Mouse (Mus musculus) gastrocnemius, postnatal 14 days (tissue): ENCODE measurements around the gene Olfr1156. TPM values are rescaled to one million over a fixed set of nuclear protein-coding genes. Genes with fewer than 3 reads are reported as not detected.

Experiments used
- DNase-seq: peaks from one replicate; pipeline ENCODE4 v3.0.0; 2021; ENCODE audit warnings: mixed read lengths
- intact Hi-C: fragments of 180-260 bp; cut with DNase I; formaldehyde crosslinking; loops from one replicate; pipeline ENCODE4 v1.15.1; 2025; ENCODE audit warnings: low total_unique reads
- long read RNA-seq, 2 experiments: library from polyadenylated mRNA; stranded (forward); transcript quantifications; one replicate each; pipeline ENCODE4 v2.0.0; 2021
- total RNA-seq, 2 experiments: library from RNA; stranded (reverse); gene quantifications; 2 replicates each; pipeline ENCODE4 v1.2.3; 2021

Gene Olfr1156
- total RNA-seq, result not detected
- long read RNA-seq, experiment 1, result 0 reads
- long read RNA-seq, experiment 2, result 0 reads

DNA sequence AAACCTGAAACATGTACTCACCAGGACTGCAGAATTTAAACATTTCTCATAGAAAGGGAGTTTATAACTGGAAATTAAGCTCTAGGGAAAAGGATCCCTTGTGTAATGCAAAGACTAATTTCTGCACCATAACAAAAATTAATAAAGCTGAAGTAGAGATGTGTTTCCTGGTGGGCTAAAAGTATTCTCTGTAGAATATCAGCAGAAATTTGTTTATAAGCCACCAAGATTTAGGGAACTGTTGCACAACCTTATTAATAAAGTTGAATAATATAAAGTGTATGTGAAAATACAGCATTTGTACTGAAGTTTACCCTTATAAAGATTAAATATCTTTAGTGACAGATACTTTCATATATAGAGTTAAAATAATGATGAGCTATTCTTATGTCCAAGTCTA lies at the start of gene Olfr1156:
Gene Olfr1156, minus strand, starts transcription at position 101 of the 400 bp plus-strand sequence.
- intact Hi-C loops, result no loop called here

DNA sequence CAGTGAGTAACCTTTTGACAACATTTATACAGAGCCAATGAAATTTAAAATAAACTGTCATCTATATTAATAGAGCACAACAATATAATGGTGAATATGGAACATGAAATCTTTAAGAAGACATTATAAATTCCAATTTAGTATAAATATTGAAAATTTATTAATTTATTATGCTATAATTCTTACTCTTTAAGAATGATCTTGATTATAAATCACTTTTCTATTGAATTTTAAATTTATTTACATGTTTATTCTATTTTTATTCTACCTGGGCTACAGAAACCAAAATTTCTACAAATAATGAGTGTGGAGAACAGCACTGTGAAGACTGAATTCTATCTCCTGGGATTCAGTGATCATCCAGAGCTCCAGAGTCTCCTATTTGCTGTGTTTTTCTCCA lies 36.9 kb upstream of the Olfr1156 start, which contains the start of gene Olfr1158:
Gene Olfr1158, plus strand, starts transcription at position 301 of the 400 bp plus-strand sequence.
- DNase-seq, result no peak
- intact Hi-C loops, result no loop called here

More for the DNA sequence above, at the start of gene Olfr1156:
- no peak for DNase-seq

GRCm38 (mm10) chr2:87974563-87974962 lies 21.7 kb upstream of the Olfr1156 start, which contains the start of gene Olfr74:
Gene Olfr74 (minus strand): TSS chr2:87974663.
- intact Hi-C loops, result no loop called here

DNA sequence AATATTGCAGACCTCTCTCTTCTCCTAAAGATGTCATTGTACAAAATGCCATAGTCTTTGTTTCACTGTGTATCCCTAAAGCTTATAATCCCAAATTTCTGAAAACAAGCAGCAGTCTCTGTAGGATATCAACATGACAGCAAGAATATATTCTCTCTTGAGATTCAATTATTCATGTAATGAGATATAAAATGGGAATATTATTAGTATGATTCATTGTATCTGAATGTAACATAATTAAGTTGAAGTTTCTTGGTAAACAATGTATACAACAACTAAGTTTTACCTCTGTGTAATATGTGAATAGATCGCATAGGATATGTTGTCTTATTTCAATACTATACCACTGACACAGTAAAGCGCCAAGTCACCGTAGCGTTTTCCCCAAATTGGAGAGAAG lies 15.3 kb upstream of the Olfr1156 start, which contains the start of gene Olfr1157:
Gene Olfr1157, minus strand, starts transcription at position 101 of the 400 bp plus-strand sequence.
- no peak for DNase-seq
- intact Hi-C loops, result no loop called here

More at GRCm38 (mm10) chr2:87974563-87974962, 21.7 kb upstream of the Olfr1156 start, which contains the start of gene Olfr74:
- DNase-seq, result no peak

- DNase-seq, result no peak
Measured at GRCm38 (mm10) chr2:87945037-87945436, 7.9 kb downstream of the Olfr1156 start, which contains the start of gene Olfr1155. Gene Olfr1155 (minus strand): TSS chr2:87945137.

GRCm38 (mm10) chr2:87905066-87905465 lies 47.8 kb downstream of the Olfr1156 start, which contains the start of gene Olfr1154:
Gene Olfr1154 (minus strand): TSS chr2:87905166.
- intact Hi-C loops, result no loop called here
- DNase-seq, result no peak

More at GRCm38 (mm10) chr2:87945037-87945436, 7.9 kb downstream of the Olfr1156 start, which contains the start of gene Olfr1155:
- intact Hi-C loops, result no loop called here

Other genes with a start within 250 kb of the Olfr1156 start
- not detected for gene Olfr1137, start 239.9 kb downstream of the Olfr1156 start, total RNA-seq
- not detected for gene Olfr1138, start 213.1 kb downstream of the Olfr1156 start, total RNA-seq
- gene Olfr1140, start 209.3 kb downstream of the Olfr1156 start, total RNA-seq, result not detected
- not detected for gene Olfr1141, start 199.1 kb downstream of the Olfr1156 start, total RNA-seq
- not detected for gene Olfr152, start 173.6 kb downstream of the Olfr1156 start, total RNA-seq
- not detected for gene Olfr1143, start 152.5 kb downstream of the Olfr1156 start, total RNA-seq
- not detected for gene Olfr1145, start 143.3 kb downstream of the Olfr1156 start, total RNA-seq
- not detected for gene Olfr1148, start 122.6 kb downstream of the Olfr1156 start, total RNA-seq
- not detected for gene Olfr1150-ps1, start 109.1 kb downstream of the Olfr1156 start, total RNA-seq
- not detected for gene Olfr1151, start 97.2 kb downstream of the Olfr1156 start, total RNA-seq
- not detected for gene Olfr1152, start 86.6 kb downstream of the Olfr1156 start, total RNA-seq
- not detected for gene Olfr1153, start 58.1 kb downstream of the Olfr1156 start, total RNA-seq
- gene Olfr1154, start 47.9 kb downstream of the Olfr1156 start, total RNA-seq, result not detected
- gene Olfr1155, start 8.0 kb downstream of the Olfr1156 start, total RNA-seq, result not detected
- not detected for gene Olfr1157, start 15.2 kb upstream of the Olfr1156 start, total RNA-seq
- not detected for gene Olfr74, start 21.6 kb upstream of the Olfr1156 start, total RNA-seq
- not detected for gene Olfr1158, start 37.0 kb upstream of the Olfr1156 start, total RNA-seq
- not detected for gene Olfr1160, start 55.2 kb upstream of the Olfr1156 start, total RNA-seq
- not detected for gene Olfr1161, start 69.7 kb upstream of the Olfr1156 start, total RNA-seq
- not detected for gene Olfr73, start 84.6 kb upstream of the Olfr1156 start, total RNA-seq
- gene Olfr1162, start 98.0 kb upstream of the Olfr1156 start, total RNA-seq, result not detected
- not detected for gene Olfr1163, start 118.7 kb upstream of the Olfr1156 start, total RNA-seq
- not detected for gene Olfr1164, start 140.9 kb upstream of the Olfr1156 start, total RNA-seq
- not detected for gene Olfr1166, start 175.2 kb upstream of the Olfr1156 start, total RNA-seq
- gene Olfr1167, start 202.1 kb upstream of the Olfr1156 start, total RNA-seq, result not detected
- not detected for gene Olfr1168, start 228.8 kb upstream of the Olfr1156 start, total RNA-seq